Mouse (Mus musculus) liver, embryonic 16.5 days (tissue): ENCODE measurements at regions not wholly inside any gene's neighbourhood (a gene's known extent, or its start where the extent isn't known, plus 50 kb on each side); places are given as distances from the start of the nearest gene placed in this dataset.

ENCODE experiments used
- ATAC-seq: fragments of 200-750 bp; cut with Nextera tagmentation; 2 replicates; pipeline ENCODE4 v1.8.0; 2017; ENCODE audit warnings: low read depth, mild to moderate bottlenecking, moderate number of reproducible peaks, moderate library complexity
- H3K27ac ChIP-seq: fragments of 300-500 bp; sonication (generic); 2 replicates; pipeline ENCODE4 v1.5.1; 2014; ENCODE audit warnings: mild to moderate bottlenecking, low read length
- H3K27me3 ChIP-seq: fragments of 300-500 bp; sonication (generic); 2 replicates; pipeline ENCODE4 v1.6.1; 2014; ENCODE audit warnings: low read depth, low read length, mixed read lengths; ENCODE audit not compliant: control insufficient read depth, insufficient read depth
- H3K36me3 ChIP-seq: fragments of 300-500 bp; sonication (generic); 2 replicates; pipeline ENCODE4 v1.6.1; 2014; ENCODE audit warnings: mild to moderate bottlenecking; ENCODE audit not compliant: control insufficient read depth, insufficient read depth
- H3K4me1 ChIP-seq: fragments of 300-500 bp; sonication (generic); 2 replicates; pipeline ENCODE4 v1.6.1; 2014; ENCODE audit warnings: low read depth, low read length, mixed read lengths; ENCODE audit not compliant: control insufficient read depth
- H3K4me2 ChIP-seq: fragments of 300-500 bp; sonication (generic); 2 replicates; pipeline ENCODE4 v1.6.1; 2014; ENCODE audit warnings: low read depth, low read length, mixed read lengths
- H3K4me3 ChIP-seq: fragments of 300-500 bp; sonication (generic); 2 replicates; pipeline ENCODE4 v1.5.1; 2014; ENCODE audit warnings: low read depth, mild to moderate bottlenecking, low read length
- H3K9ac ChIP-seq: fragments of 300-500 bp; sonication (generic); 2 replicates; pipeline ENCODE4 v1.6.1; 2014; ENCODE audit warnings: low read depth, low read length
- H3K9me3 ChIP-seq: fragments of 300-500 bp; sonication (generic); replicated peaks from 2 replicates; pipeline ENCODE4 v1.6.1; 2016; ENCODE audit warnings: low read length; ENCODE audit not compliant: control insufficient read depth
- WGBS: fragments of 180-500 bp; shearing (Covaris S2); extraction: QIAGEN DNeasy Blood & Tissue Kit; methylation state at CpG from one replicate; pipeline ENCODE4 v1.1.7; 2014; ENCODE audit not compliant: insufficient replicate concordance; 5-methylcytosine and 5-hydroxymethylcytosine counted together

DNA sequence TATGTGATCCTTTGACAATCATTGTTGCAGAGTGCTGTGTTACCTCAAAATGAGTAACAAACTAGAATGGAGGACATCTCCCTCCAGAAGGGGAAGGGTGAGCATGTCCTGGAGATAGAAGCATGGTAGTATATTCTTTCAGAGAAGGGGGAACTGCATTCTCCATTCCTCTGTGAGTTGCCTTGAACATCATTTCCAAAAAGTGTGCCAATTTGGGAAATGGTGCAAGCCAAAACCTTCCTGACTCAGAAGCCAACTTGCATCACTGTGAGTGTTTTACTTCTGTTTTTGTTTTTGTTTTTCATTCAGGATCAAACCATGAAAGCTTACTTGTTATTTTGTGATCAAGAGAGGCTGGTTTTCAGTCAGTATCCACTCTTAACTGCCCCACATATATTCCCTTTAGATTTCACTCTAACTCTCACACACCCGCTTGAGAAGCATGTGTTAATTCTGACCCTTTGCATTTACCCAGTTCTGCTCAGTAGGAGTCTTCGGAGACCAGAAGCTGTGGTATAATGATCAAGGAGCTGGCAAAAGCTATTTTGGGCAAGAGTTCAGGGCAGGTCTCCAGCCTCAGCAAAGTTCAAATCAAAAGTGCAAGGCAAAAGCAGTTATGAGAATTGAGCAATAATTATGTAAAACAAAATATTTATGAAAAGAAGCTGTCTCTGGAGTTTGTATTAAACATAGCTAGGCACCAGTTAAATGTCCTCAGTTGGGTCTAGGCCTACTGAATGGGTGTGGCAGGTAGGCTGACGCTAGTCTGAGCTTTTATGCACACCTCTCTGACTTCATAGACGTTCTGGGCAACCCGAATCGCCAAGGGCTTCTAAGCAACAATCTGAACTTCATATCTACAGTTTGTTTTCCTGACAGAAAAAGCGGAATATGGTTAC, 368.3 kb upstream of the Ctso start:
- no peak for ATAC-seq

DNA sequence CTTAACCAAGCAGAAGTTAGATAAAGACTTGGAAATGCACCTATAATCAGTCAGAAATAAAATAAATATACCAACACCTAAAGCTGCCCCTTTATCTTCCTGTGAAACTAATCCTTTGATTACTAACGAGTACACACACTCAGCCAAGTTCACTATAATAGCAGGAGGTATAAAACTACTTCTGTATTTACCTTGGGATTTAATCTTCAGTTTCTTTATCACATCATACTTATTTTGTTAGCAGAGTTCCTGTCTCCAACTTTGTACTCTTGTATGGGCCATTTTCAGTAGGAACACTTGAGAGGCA, 367.7 kb upstream of the Ctso start:
- ATAC-seq: no peak

More for the DNA sequence above, 368.3 kb upstream of the Ctso start:
- 54% methylated on average over 7 of the region's 7 CpGs for WGBS
- Histone ChIP-seq H3K4me3 (no peak overlapping the region), H3K9ac (no peak overlapping the region), H3K36me3 (no peaks in the 10 kb centered on the region), H3K4me1 (no peaks in the 10 kb centered on the region), H3K27me3 (no peaks in the 10 kb centered on the region), H3K27ac (no peak overlapping the region), H3K9me3 (no peaks in the 10 kb centered on the region), H3K4me2 (no peak overlapping the region)

GRCm38 (mm10) chr3:81583387-81584027, 348.9 kb upstream of the Ctso start:
- no peak overlapping the region for H3K4me3 ChIP-seq
- H3K9me3 ChIP-seq: no peaks in the 10 kb centered on the region
- H3K27ac ChIP-seq: no peak overlapping the region
- H3K4me1 ChIP-seq: no peaks in the 10 kb centered on the region
- no peaks in the 10 kb centered on the region for H3K36me3 ChIP-seq
- no peak for ATAC-seq
- H3K27me3 ChIP-seq: no peaks in the 10 kb centered on the region
- 55% methylated on average over 7 of the region's 7 CpGs for WGBS
- H3K9ac ChIP-seq: no peak overlapping the region
- H3K4me2 ChIP-seq: no peak overlapping the region

More for the DNA sequence above, 367.7 kb upstream of the Ctso start:
- Histone ChIP-seq H3K9me3 (no peaks in the 10 kb centered on the region), H3K9ac (no peak overlapping the region), H3K36me3 (no peaks in the 10 kb centered on the region), H3K4me3 (no peak overlapping the region), H3K27me3 (no peaks in the 10 kb centered on the region), H3K27ac (no peak overlapping the region), H3K4me2 (no peak overlapping the region), H3K4me1 (no peaks in the 10 kb centered on the region)
- WGBS: 29% methylated on average over 1 of the region's 1 CpGs

DNA sequence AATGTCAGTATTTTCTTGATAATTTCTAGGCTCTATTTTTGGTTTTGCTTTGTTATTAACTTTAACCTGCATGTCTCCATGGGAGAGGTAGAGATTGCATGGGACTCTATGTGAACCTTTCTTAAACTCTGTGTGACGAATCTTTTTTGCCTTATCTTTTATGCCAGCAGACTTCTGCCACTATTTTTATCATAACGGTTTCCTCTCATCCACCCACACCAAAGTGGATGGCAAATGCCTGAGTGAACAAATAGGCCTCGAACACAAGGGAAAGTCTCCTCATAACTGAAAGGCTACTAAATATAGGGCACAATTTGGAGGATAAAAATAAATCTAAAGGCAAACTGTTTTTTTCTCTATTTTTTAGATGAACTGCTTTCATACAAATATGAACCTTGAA, 343.3 kb upstream of the Ctso start:
- Histone ChIP-seq H3K9ac (no peak overlapping the region), H3K9me3 (no peaks in the 10 kb centered on the region), H3K4me1 (no peaks in the 10 kb centered on the region), H3K27me3 (no peaks in the 10 kb centered on the region), H3K27ac (no peak overlapping the region), H3K4me3 (no peak overlapping the region), H3K36me3 (no peaks in the 10 kb centered on the region), H3K4me2 (no peak overlapping the region)
- no peak for ATAC-seq
- WGBS: 15% methylated on average over 3 of the region's 3 CpGs

DNA sequence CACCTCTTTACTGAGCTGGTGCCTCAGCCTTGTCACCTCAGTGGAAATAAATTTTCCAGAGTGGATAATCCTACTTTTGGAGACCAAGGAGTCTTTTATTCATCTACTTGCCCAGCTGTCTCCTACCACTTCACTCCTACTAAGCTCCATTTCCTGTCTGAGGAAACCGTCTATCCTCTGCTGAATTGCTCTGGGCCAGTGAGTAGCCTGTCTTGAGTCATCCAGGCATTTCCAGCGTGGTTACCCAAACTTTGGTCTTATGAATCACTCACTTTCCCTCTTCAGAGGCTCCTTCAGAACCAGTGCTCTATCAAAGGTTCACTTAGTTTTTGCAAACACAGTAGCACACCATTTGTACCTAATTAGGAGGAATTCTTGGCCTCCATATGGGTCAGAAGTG, 303.2 kb upstream of the Ctso start:
- Histone ChIP-seq H3K36me3 (no peaks in the 10 kb centered on the region), H3K27me3 (no peaks in the 10 kb centered on the region), H3K9ac (no peak overlapping the region), H3K4me1 (no peaks in the 10 kb centered on the region), H3K4me3 (no peak overlapping the region), H3K27ac (no peak overlapping the region), H3K4me2 (no peak overlapping the region), H3K9me3 (no peaks in the 10 kb centered on the region)
- 18% methylated on average over 2 of the region's 2 CpGs for WGBS
- no peak for ATAC-seq

GRCm38 (mm10) chr3:81658490-81658889, 273.9 kb upstream of the Ctso start:
- Histone ChIP-seq H3K27ac (no peak overlapping the region), H3K27me3 (no peaks in the 10 kb centered on the region), H3K4me2 (no peak overlapping the region), H3K4me3 (no peak overlapping the region), H3K36me3 (no peaks in the 10 kb centered on the region), H3K4me1 (no peaks in the 10 kb centered on the region), H3K9me3 (no peaks in the 10 kb centered on the region), H3K9ac (no peak overlapping the region)
- no peak for ATAC-seq
- WGBS: 36% methylated on average over 3 of the region's 3 CpGs

DNA sequence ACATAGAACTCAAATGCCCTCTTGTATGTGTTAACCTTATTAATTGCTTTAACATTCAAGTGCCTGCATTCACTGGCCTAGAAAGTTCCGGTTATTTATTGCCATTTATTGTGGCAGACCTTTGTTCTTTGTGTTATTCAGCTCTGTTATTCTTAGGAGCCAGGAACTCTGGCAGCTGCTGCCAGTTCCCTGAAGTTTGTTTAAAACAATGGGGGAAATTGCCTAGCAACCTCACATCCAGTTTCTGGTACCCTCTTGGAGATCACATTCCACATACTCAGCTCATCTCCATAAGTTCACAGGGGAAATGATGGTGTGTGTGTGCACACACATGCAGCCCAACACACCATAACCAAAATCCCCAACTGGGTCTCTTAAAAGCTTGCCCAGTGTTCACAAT, 270.8 kb upstream of the Ctso start:
- WGBS: 29% methylated on average over 1 of the region's 1 CpGs
- no peaks in the 10 kb centered on the region for H3K4me1 ChIP-seq
- no peak overlapping the region for H3K9ac ChIP-seq
- no peak overlapping the region for H3K4me2 ChIP-seq
- no peak overlapping the region for H3K4me3 ChIP-seq
- H3K27ac ChIP-seq: no peak overlapping the region
- H3K36me3 ChIP-seq: no peaks in the 10 kb centered on the region
- ATAC-seq: no peak
- no peaks in the 10 kb centered on the region for H3K27me3 ChIP-seq
- no peaks in the 10 kb centered on the region for H3K9me3 ChIP-seq

- no peaks in the 10 kb centered on the region for H3K36me3 ChIP-seq
- no peaks in the 10 kb centered on the region for H3K27me3 ChIP-seq
- ATAC-seq: no peak
- H3K4me2 ChIP-seq: no peak overlapping the region
- 48% methylated on average over 2 of the region's 2 CpGs for WGBS
- H3K9ac ChIP-seq: no peak overlapping the region
- H3K4me1 ChIP-seq: no peaks in the 10 kb centered on the region
- no peaks in the 10 kb centered on the region for H3K9me3 ChIP-seq
- no peak overlapping the region for H3K27ac ChIP-seq
- no peak overlapping the region for H3K4me3 ChIP-seq
These were observed 266.1 kb upstream of the Ctso start for GRCm38 (mm10) chr3:81666262-81666661.

GRCm38 (mm10) chr3:81676570-81676969, 255.8 kb upstream of the Ctso start:
- Histone ChIP-seq H3K4me2 (no peak overlapping the region), H3K36me3 (no peaks in the 10 kb centered on the region), H3K27ac (no peak overlapping the region), H3K4me1 (no peaks in the 10 kb centered on the region), H3K27me3 (no peaks in the 10 kb centered on the region), H3K9me3 (no peaks in the 10 kb centered on the region), H3K9ac (no peak overlapping the region), H3K4me3 (no peak overlapping the region)
- no peak for ATAC-seq
- 45% methylated on average over 1 of the region's 1 CpGs for WGBS
